Mouse (Mus musculus): ENCODE data around the gene Ttc41.
A peak's percentile ranks its signal among the peaks of the same experiment; 100 is the strongest.
"Not testable (repeated sequence)": the region's sequence is repeated elsewhere in the genome, so short reads cannot be mapped to it uniquely, and the experiment has no call there.

The Ttc41 gene

GRCm38 (mm10) chr10:86705318-86705921, at the start of gene Ttc41, which contains the start of gene Hsp90b1:
Gene Ttc41, plus strand, starts transcription at chr10:86705811.
Gene Hsp90b1, minus strand, starts transcription at chr10:86705509.
- peak; percentile 97 for DNase-seq

- DNase-seq = not testable (repeated sequence)
Measured at GRCm38 (mm10) chr10:86670550-86670949, 35.1 kb upstream of the Ttc41 start.

GRCm38 (mm10) chr10:86684797-86685178, 20.8 kb upstream of the Ttc41 start:
- DNase-seq = not testable (repeated sequence)

GRCm38 (mm10) chr10:86685179-86686016, 20.2 kb upstream of the Ttc41 start:
- DNase-seq = peak; percentile 80

- not testable (repeated sequence) for DNase-seq
Measured at GRCm38 (mm10) chr10:86686017-86686360, 19.6 kb upstream of the Ttc41 start.

GRCm38 (mm10) chr10:86700251-86700650, 5.4 kb upstream of the Ttc41 start:
- DNase-seq = no peak

GRCm38 (mm10) chr10:86700973-86701372, 4.6 kb upstream of the Ttc41 start:
- no peak for DNase-seq

- DNase-seq = no peak
Measured at GRCm38 (mm10) chr10:86702312-86702920, 3.2 kb upstream of the Ttc41 start.

GRCm38 (mm10) chr10:86703375-86703774, 2.2 kb upstream of the Ttc41 start:
- no peak for DNase-seq

- no peak for DNase-seq
Measured at GRCm38 (mm10) chr10:86704141-86704540, 1.5 kb upstream of the Ttc41 start.

- peak; percentile 19 for DNase-seq
Measured at GRCm38 (mm10) chr10:86704589-86705191, 921 bp upstream of the Ttc41 start.

- peak; percentile 70 for DNase-seq
Measured at GRCm38 (mm10) chr10:86705922-86706752, 526 bp downstream of the Ttc41 start.

- no peak for DNase-seq
Measured at GRCm38 (mm10) chr10:86707134-86707533, 1.5 kb downstream of the Ttc41 start.

GRCm38 (mm10) chr10:86712156-86712555, 6.5 kb downstream of the Ttc41 start:
- no peak for DNase-seq

GRCm38 (mm10) chr10:86727548-86727980, 22.0 kb downstream of the Ttc41 start:
- peak; percentile 22 for DNase-seq

GRCm38 (mm10) chr10:86728176-86728575, 22.6 kb downstream of the Ttc41 start:
- no peak for DNase-seq

GRCm38 (mm10) chr10:86730823-86731499, 25.4 kb downstream of the Ttc41 start:
- peak; percentile 90 for DNase-seq

- no peak for DNase-seq
Measured at GRCm38 (mm10) chr10:86731500-86731863, 25.9 kb downstream of the Ttc41 start.

GRCm38 (mm10) chr10:86735036-86735435, 29.4 kb downstream of the Ttc41 start:
- no peak for DNase-seq

- no peak for DNase-seq
Measured at GRCm38 (mm10) chr10:86742918-86743317, 37.3 kb downstream of the Ttc41 start.

GRCm38 (mm10) chr10:86744306-86744705, 38.7 kb downstream of the Ttc41 start:
- DNase-seq = no peak
